Mouse (Mus musculus): ENCODE measurements at regions not wholly inside any gene's neighbourhood (a gene's known extent, or its start where the extent isn't known, plus 50 kb on each side); places are given as distances from the start of the nearest gene placed in this dataset.
A peak's percentile ranks its signal among the peaks of the same experiment; 100 is the strongest.

DNA sequence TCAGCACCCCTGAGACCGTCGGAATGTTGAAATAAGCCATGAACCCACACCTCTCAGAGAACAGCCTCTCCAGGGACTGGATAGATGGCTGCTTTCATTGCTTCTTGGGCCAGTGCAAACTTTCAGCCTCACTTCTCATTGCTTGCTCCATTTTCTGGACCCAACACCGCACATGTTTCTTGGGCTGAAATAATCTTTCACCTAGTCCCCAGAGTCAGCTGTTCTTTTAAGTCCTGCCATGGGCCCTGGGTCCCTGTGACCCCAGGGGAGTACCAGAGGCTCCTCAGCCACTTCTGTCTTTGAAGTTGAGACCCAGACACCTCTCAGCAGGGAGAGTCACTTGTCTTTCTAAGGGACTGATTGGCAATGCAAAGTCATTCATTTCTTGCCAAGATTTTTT lies 201.4 kb downstream of the Fndc1 start:
- DNase-seq = no peak

- no peak for DNase-seq
Observed at GRCm38 (mm10) chr17:7623392-7623791, 203.7 kb downstream of the Fndc1 start.

DNA sequence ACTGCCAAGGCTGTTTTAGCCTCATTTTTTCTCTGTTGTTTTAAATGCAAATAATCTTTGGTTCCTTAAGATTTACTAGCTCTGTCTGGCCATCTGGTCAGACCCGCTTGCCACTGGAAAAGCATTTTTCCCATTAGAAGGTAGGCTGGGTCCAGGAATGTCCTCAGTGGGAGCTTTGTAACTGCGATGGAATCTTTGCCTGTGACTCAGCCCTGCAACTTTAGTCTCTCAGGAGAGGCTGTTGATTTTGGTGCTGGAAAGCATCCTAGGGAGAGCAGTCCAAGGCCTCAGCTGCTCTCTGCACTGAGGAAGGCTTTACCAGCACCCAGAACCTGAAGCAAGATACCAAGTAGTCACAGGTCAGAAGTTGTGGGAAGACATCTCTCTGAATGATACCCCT lies 205.8 kb downstream of the Fndc1 start:
- no peak for DNase-seq

GRCm38 (mm10) chr17:7620166-7620565 lies 206.9 kb downstream of the Fndc1 start:
- DNase-seq = no peak

GRCm38 (mm10) chr17:7619641-7620040 lies 207.5 kb downstream of the Fndc1 start:
- DNase-seq = no peak

DNA sequence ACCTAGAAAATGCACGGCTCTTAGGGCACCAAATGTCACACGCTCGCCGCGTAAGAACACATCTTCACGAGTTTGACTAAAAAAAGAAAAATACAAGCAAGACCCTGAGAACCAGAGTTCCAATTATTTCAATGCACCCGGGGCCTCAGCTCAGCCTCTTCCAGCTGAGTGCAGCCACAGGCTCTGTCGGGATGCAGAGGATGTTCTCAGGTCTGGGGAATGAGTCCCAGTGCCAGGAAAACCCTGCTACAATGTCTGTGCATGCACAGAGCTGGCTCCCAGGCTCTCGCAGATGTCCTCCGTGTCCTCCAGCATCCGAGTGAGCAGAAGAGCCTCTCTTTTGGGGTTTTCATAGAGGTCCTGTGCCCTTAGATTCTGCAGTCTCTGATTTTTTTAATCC lies 219.1 kb downstream of the Fndc1 start:
- peak; percentile 5 to 6 for DNase-seq

DNA sequence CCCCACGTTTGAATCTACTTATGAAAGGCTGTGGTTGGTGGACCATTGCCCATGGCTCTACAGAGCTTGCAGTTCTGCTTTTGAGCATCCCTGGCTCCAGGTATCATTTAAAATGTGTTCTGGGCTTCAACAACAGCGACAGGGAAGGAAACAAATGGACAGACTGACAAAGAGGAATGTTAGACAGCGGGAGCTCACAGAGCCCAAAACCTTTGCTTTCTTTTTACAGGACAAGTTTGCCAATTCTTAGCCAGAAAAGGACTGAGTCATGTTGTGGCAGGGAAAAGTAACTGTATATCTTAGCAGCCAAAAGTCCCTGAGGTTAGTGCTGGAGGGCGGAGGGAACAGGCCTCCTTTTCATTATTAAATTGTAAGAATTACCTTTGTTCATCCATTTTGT lies 219.7 kb downstream of the Fndc1 start:
- DNase-seq = no peak

GRCm38 (mm10) chr17:7604813-7605504 lies 219.7 kb upstream of the Unc93a2 start:
- no peak for DNase-seq

DNA sequence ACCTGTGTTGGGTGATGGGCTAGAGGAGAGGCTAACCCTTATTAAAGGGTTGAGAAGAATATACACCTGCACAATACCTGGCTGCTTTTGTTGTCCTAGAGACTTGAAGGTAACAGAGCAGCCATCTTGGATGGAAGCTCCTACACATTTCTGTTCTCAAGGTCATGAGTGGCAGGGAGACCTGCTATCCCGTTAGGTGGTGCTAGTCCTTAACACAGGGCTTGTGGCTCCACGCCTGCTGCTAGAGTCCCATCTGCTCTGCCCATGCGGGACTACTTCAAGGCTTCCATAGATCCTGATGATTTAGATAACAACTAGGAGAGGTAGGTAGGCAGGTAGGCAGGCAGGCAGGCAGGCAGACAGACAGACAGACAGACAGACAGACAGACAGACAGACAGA lies 218.8 kb upstream of the Unc93a2 start:
- DNase-seq = no peak

GRCm38 (mm10) chr17:7600555-7600954 lies 215.3 kb upstream of the Unc93a2 start:
- DNase-seq = peak in 1 of 2 experiments; percentile 9

DNA sequence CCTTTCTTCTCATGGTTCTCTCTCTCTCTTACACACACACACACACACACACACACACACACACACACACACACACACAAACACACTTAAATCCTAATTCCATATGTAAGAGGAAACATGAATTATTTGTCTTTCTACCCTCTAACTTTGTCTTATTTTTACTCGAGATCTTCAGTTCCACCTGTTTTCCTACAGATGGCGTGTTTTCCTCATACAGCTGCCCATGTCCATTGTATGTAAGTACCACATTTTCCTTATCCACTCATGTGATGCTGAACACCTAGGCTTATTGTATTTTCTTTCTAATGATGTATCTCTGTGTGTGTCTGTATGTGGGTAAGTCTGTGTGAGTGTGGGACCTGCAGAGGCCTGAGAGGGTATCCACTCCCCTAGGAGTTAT lies 212.2 kb upstream of the Unc93a2 start:
- DNase-seq = no peak

DNA sequence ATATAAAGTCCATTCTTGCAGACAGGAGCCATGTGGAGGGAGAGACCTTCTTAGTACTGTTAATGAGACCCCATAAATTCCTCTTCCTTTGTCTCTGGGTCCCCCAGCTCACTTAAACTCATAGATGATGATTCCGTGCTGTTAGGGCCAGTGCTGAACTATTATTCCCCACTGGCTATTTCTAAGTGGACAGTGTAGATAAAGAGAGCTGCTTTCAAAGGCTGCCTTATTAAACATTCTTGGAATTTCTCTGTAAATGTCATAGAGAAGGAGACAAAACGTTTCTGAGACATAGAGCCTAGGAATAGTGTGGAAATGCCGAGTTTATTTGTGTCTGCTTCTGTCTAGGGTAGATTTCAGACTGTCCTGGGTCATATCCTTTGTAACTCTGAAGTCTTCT lies 209.5 kb upstream of the Unc93a2 start:
- DNase-seq = no peak

DNA sequence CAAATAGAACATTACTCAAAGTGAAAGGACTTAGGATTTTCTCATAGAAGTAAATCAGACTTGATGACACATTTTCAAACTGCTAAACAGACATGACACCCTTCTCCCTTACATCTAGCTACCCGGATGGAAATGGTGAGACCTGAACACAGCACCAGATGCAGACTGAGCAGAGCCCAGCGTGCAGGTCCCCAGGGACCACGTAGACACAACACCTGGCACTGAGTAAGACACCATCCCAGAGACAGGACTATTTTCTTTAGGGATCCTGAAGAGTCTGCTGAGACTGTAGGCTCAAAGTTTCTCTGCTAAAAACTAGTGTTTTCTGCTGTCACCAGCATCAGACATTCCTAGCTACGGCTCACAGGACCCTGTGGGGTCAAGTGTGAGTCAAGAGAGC lies 207.2 kb upstream of the Unc93a2 start:
- no peak for DNase-seq

DNA sequence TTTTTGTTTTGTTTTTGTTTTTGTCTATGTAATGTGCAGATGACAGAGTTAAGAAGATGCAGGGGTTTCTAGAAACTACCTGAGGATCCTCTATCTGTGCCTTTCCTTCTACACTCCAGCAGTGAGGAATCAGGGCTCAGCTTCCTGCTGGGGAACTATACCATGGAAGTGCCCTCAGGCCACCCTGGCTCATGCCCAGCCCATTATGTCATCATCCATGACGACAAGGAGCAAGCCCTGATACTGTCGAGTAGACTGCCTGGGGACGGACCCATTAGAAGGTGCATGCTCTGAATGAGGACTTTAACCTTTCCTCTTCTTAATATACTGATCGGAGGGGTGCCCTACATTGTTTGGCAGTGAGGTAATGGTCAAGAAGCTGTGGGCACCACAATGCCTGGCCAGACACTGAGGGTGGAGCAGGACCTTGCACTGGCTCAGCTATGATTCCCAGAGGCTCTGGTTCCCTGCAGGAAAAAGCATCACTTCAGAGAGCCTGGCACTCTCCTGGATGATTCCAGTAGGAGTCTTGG lies 197.7 kb upstream of the Unc93a2 start:
- DNase-seq = no peak

DNA sequence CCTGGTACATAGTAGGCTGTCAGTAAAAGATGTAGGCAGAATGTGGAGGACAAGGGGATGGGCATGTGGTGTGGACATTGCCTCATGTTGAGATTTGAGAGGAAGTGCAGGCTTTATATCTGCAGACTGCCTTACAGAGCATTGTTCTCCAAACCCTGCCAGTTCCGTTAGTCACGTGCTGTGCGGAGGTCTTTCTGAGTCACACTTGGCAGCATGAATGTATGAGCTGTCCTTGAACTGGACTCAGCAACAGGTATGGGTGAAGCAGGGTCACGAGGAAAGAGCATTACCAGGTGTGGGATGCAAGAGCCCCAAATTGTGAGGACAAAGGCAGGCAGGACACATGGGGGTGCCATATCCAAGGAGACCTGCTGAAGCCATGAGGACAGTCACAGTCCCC lies 193.8 kb upstream of the Unc93a2 start:
- no peak for DNase-seq

- DNase-seq = no peak
Observed at GRCm38 (mm10) chr17:7578003-7578402, 192.7 kb upstream of the Unc93a2 start.

GRCm38 (mm10) chr17:7577227-7577626 lies 192.0 kb upstream of the Unc93a2 start:
- DNase-seq = peak; percentile 10 to 45

- DNase-seq = no peak
Observed at GRCm38 (mm10) chr17:7571481-7571880, 186.2 kb upstream of the Unc93a2 start.

DNA sequence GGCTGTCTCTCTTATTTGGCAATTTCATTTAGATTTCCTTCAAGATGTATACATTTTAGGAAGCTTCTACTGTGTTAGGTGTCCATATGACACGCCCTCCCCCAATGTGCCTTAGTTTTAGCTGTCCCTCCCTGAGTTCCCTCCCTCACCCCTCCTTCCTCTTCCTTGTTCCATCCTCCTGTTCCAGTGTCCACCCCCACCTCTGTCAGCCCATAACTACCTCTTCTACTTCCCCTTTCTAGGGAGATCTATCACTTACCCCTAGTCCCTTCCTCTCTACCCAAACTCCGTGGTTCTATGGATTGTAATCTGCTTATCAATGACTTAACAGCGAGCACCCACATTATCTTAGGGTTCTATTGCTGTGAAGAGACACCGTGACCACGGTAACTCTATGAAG lies 183.2 kb upstream of the Unc93a2 start:
- DNase-seq = no peak

- DNase-seq = no peak
Observed at GRCm38 (mm10) chr17:7565771-7566170, 180.5 kb upstream of the Unc93a2 start.

GRCm38 (mm10) chr17:7562940-7563339 lies 177.7 kb upstream of the Unc93a2 start:
- no peak for DNase-seq

DNA sequence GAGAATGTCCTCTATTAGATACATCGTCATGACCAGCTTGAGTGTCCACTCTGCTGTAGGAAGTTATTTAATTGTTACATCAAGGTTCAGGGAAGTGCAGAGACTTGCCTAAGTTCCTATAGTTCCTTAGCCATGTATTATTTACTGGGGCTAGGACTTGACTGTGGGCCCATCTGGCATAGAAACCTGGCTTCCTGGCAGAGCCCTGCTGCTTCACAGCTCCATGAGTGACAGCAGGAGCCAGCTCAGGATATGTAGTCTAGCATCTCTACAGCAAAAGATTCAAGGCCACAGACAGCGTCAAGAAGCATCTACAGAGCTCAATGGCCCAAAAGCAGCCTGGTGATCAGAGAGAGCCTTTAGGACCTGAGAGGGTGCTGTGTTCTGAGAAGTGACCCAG lies 163.2 kb upstream of the Unc93a2 start:
- DNase-seq = peak in 1 of 2 experiments; percentile 4

DNA sequence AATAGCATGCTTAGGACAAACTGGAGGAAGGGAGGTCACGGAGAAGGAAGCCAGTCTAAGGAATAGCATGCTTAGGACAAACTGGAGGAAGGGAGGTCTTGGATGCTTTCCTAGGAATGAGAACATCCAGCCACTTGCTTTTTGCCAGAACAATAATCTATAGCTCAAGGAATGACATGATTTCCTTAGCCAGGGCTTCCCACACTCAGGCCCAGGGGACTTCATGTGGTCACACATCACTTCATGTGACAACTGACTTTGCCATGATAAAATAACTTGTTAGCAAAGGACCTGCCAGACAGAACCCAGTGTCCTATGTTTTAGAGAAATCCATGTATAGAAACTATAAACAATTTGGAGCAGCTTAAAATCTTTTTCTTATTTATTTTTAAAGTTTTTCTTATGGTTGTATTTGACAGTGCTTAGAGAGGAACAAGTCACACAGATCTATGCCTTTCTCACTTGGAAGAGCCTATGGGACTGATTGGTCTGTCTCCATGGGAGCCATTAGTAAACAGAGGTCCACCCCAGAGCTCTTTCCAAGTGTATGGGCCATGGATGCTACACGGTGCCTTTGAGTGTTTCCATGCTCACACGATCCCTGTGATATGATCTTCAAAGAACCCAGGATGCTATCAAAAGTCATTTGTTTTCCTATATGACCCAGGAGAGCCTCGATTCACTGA lies 153.3 kb upstream of the Unc93a2 start:
- no peak for DNase-seq

DNA sequence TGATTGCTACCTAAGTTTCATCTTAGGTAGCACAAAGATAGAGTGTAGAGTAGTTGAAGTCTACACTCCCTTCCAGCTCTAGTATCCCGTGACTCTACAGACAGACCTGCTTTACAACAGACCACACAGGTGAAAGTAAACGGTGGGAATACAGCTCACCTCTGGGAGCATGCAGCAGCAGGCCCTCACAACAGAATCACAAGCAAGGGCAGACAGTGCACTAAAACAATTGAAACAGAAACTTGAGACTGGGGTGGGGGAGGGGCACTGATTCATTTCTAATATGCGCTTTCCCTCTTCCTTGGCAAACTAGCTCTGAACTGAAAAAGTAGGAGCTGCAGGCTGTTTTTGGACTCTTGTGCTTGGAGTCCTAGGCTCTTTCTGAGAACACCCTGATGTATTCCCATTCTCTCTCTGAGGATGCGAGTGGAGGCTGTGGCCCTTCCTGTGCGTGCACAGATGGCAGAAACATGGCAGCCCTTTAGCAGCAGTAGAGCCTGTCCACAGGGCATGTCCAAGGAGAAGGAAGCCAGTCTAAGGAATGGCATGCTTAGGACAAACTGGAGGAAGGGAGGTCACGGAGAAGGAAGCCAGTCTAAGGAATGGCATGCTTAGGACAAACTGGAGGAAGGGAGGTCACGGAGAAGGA lies 152.5 kb upstream of the Unc93a2 start:
- no peak for DNase-seq

Data from cerebellum, postnatal 14 days (tissue).